Mouse (Mus musculus) neutrophil, adult 83 days (primary cell): ENCODE data around the gene Samt1. TPM values are rescaled to one million over a fixed set of nuclear protein-coding genes. Genes with fewer than 3 reads are reported as not detected.

Experiments used
- total RNA-seq, 2 experiments: library from RNA; stranded (reverse); gene quantifications; one replicate each; pipeline ENCODE4 v1.2.4; 2023

Gene Samt1
- not detected for total RNA-seq

GRCm38 (mm10) chrX:154012540-154012939 is at the start of gene Samt1:
TSS of gene Samt1 (minus strand) at chrX:154012640.

DNA sequence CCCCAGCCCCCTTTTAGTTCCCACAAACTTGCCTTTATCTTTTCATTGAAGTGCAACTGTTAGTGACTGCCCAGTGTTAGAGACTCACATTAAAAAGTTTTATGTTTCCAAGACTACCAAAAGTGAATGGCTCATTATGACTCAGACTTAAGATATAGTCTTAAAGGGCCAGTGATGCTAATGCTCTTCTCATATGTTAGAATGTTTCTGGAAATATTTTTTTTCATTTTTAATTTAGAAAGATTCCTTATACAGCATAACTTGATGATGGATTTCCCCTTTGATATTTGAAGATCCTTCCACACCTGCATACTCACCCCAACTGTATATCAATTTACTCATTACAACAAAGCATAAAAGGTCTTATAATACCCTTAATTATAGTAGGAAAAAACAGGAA is 42.5 kb upstream of the Samt1 start, which contains the start of gene Gm10057:
Gm10057 (minus strand) TSS at position 101 of the 400 bp plus-strand sequence.

GRCm38 (mm10) chrX:154033727-154034126 is 21.3 kb upstream of the Samt1 start, which contains the start of gene 4921511M17Rik:
TSS of gene 4921511M17Rik (minus strand) at chrX:154033827.

Other genes starting within 250 kb of the Samt1 start
- not detected for gene Spin2c, start 180.4 kb downstream of the Samt1 start, total RNA-seq
- gene 4921511M17Rik, start 21.2 kb upstream of the Samt1 start, total RNA-seq = not detected
- gene Gm10057, start 42.4 kb upstream of the Samt1 start, total RNA-seq = not detected
- gene Gm15140, start 108.0 kb upstream of the Samt1 start, total RNA-seq = not detected